Mouse (Mus musculus): ENCODE data around the gene Gpx7.
"Not testable (repeated sequence)": the region's sequence is repeated elsewhere in the genome, so short reads cannot be mapped to it uniquely, and the experiment has no call there.

Gpx7 gene

DNA sequence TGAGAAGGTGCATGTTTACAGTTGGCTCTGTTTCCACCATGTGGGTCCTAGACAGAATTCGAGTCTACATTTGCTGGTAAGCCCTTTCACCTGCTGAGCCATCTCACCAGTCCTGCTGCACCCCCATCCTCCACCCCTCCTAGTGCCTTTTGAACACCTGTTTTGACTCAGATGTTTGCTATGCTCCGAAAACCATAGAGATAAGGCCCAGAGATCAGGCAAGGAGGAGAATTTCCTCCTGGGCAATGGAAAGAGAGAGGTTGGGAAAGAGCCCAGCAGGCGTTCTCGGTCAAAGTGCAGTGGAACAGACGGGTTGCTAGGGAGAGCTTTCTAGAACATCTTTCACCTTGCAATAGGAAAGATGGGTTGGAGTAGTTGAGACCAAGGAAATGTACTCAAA lies 15.6 kb downstream of the Gpx7 start:
- DNase-seq (ENCODE audit: low read depth, low spot score) = no peak

- DNase-seq (ENCODE audit: low read depth, low spot score) = no peak
Measured at GRCm38 (mm10) chr4:108388741-108389140, 18.0 kb downstream of the Gpx7 start.

GRCm38 (mm10) chr4:108387681-108388253 lies 19.0 kb downstream of the Gpx7 start:
- DNase-seq (ENCODE audit: low read depth, low spot score) = no peak

GRCm38 (mm10) chr4:108387106-108387505 lies 19.7 kb downstream of the Gpx7 start:
- DNase-seq (ENCODE audit: low read depth, low spot score) = no peak

DNA sequence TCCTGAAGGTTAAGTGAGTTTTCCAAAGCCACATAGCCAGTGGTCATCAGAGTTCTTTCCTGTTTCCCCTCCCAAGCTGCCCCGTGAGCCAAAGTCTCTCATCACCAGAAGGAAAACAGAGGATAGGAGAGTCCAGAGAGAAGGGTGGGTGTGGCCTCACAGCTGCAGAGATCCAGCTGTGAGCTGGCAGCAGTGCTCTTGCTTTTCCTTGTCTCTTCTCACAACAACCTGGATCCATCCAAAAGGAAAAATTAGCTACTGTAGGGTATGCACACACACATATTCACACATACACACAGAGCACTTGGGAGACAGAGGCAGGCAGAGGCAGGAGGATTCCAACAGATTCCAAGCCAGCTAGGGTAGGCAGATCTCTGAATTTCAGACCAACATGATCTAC lies 20.7 kb downstream of the Gpx7 start:
- DNase-seq (ENCODE audit: low read depth, low spot score) = no peak

DNA sequence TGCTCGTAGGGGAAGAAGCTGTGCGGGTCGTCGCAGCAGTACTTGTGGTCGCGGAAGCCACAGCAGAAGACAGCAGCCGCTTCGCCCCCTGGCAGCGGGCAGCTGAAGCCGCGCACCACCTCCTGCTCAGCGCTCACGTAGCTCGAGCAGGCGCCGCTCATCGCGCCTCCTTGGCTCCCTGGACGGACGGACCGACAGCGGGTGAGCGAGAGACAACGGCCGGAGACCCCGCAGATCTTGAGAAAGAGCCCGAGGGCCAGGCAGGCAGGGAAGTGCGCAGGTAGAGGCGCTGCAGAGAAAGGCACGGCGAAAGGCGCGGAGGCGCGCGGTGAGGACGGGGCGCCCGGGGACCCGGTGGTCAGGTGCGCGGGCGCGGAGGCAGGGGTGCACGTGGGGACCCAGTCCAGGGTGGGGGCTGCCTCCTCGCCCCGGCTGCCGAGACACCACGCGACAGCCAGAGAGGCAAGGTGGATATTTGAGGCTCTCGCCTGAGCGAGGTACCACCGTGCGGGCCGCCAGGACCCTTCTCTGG lies 23.5 kb downstream of the Gpx7 start, which contains the start of gene Shisal2a:
Shisal2a (minus strand) TSS at position 167 of the 532 bp plus-strand sequence.
- DNase-seq (ENCODE audit: low read depth, low spot score) = no peak

GRCm38 (mm10) chr4:108380146-108380545 lies 26.6 kb downstream of the Gpx7 start:
- no peak for DNase-seq (ENCODE audit: low read depth, low spot score)

DNA sequence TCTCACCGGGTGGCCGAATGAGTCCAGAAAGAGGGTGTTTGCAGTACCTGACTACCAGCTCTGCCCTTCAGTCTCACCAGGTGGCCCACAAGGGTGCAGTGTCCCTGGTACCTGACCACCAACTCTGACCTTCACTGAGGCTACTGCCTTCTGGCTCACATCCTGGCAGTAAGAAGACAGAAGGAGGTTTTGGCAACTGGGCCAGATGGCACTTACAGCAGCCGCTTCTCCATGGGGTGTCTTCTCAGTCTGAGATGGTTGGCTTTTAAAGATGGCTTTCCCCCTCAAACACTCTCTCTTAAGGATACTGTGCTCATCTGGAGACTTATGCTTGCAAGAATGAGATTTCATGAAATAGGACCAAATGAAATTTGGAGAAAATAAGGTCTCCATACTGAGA lies 27.3 kb downstream of the Gpx7 start:
- DNase-seq (ENCODE audit: low read depth, low spot score) = no peak

- DNase-seq (ENCODE audit: low read depth, low spot score) = no peak
Measured at GRCm38 (mm10) chr4:108372166-108372565, 34.6 kb downstream of the Gpx7 start.

DNA sequence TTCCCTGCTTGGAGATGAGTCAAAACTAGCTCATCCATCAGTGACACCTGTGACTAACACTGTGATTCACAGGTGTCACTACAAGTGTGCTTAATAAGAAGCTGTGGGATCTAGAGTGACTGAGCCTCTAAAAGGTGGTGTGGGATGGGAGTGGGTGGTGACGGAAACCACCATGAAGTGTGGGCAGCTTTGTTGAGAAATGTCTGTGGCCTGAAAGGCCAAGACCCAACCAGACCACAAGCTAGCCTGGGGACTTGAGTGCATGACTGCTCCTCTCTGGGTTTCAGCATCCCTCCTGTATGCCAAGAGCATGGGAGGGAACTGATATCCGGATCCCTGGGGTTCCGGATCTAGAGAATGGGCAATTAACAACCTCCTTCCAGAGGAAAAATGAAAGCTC lies 35.3 kb downstream of the Gpx7 start:
- no peak for DNase-seq (ENCODE audit: low read depth, low spot score)

DNA sequence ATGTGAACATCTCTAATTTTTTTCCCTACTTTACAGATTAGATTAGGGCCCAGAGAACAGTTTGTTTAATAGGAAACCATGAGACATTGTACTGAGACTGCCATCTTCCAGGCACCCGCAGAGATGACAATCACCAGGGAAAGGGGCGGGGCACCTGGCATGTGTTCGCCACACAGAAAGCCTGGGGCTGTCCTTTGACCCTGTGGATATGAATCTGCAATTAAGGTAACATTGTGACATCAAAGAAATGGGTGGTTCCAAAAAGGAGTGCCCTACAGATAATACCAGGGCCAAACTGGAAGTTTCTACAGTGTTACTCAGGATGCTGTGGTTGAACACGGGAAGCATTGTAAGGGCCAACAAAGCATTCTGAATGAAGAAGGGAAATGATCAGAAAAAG lies 36.4 kb downstream of the Gpx7 start:
- no peak for DNase-seq (ENCODE audit: low read depth, low spot score)

- no peak for DNase-seq (ENCODE audit: low read depth, low spot score)
Measured at GRCm38 (mm10) chr4:108369254-108369653, 37.5 kb downstream of the Gpx7 start.

- DNase-seq (ENCODE audit: low read depth, low spot score) = no peak
Measured at GRCm38 (mm10) chr4:108364111-108364476, 42.7 kb downstream of the Gpx7 start.

DNA sequence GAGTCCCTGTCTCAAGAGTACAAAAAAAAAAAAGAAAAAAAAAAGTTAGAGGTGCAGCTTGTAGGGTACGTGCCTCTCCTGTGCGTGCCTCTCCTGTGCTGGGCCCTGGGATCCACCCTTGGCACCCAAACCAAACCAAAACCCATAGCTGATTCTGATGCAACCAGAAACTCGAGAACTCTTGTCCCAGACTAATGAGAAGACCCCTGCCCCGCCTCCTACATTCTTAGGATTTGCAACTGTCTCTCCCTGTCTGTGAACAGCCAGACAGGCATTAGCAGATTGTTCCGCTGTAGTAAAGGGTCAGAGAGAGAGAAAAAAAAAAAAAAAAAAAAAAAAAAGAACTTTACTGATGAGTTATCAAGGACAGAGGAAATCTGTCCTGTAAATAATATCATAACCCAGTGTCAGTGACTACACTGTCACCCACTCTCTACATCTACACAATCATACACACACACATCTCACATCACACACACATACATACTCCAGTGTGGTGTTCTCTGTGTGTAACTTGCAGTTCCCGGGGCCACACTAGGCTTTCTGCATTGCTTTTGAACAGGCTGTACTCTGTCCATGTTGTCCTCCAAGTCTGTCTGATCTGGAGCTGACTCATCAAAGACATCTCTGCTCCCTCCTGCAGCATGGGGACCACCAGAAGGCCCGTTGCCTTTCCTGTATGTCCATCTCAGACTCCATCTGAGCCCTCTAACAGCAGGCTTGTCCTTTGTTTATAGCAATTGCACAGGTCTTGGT lies 43.2 kb downstream of the Gpx7 start:
- DNase-seq (ENCODE audit: low read depth, low spot score) = no peak

DNA sequence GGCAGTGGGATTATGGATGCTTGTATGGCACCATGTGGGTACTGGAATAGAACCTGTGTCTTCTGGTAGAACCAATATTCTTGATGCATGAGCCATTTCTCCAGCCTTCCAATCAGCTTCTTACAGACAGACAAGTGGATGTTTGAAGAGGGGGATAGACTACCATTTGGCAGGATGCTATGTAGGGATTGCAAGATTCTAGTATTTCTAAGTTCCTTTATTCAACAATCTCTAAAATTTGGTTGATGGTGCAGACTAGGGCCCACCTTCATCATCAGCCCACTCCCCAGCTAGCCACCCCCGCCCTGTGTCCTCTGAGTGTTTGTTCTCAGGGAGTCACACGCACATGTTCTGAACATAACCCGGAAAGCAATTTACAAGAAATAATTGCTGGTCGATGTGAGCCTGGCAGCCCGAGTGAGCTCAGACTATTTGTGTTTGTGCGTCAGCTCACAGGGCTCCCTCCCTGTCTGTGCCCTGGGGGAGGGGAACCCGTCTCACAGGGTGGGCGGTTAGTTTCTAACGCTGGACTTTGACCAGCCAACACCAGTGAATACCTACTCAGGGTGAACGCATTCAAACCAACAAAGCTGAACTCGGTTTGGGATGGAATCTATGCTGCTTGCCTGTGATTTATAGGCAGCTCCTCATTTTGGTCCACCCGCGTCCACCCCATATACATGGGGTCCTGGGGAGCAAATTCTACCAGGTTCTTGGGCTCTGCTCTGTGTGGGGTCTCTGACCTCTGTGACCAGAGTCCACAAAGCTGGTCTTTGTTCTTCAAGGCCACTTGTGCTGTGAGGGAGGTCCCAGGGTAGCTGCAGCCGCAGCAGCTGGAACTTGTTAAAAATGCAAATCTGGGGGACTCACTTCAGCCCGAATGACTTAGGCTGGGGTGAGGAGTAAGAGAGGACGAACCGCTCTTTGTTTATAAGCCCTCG lies 44.2 kb downstream of the Gpx7 start:
- no peak for DNase-seq (ENCODE audit: low read depth, low spot score)

- no peak for DNase-seq (ENCODE audit: low read depth, low spot score)
Measured at GRCm38 (mm10) chr4:108360136-108361055, 46.4 kb downstream of the Gpx7 start.

GRCm38 (mm10) chr4:108358498-108358897 lies 48.3 kb downstream of the Gpx7 start:
- DNase-seq (ENCODE audit: low read depth, low spot score) = no peak

DNA sequence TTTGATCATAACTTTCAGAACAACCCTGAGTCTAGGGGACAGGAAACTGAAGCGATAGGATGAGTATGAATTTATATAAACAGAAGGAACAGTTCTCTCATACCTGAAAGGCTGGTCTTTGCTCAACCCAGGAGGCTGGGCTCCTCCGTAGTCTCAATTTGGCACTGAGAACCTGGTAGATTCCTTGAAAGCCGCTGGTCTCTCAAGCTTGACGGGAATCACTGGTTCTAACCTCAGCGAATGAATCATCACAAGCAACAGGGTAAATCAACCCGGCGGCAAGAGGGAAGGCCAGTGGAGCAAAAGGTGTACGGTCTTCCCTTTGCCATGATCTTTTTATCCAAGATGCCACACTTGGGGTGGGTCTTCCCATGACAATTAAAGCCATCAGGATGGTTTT lies 49.3 kb downstream of the Gpx7 start:
- DNase-seq (ENCODE audit: low read depth, low spot score) = no peak

DNA sequence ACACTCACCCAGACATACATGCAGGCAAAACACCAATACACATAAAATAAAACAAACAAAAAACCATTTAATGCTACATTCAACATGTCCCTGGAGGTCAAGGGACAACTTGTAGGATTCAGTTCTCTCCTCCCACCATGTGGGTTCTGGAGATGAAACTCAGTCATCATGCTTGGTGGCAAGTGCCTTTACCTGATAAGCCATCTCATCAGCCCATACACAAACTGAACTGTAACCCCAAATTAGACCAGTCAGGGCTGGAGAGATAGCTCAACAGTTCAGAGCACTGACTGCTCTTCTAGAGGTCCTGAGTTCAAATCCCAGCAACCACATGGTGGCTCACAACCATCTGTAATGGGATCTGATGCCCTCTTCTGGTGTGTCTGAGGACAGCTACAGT lies 53.2 kb downstream of the Gpx7 start:
- not testable (repeated sequence) for DNase-seq (ENCODE audit: low read depth, low spot score)

GRCm38 (mm10) chr4:108350819-108351218 lies 55.9 kb downstream of the Gpx7 start:
- no peak for DNase-seq (ENCODE audit: low read depth, low spot score)
